Mouse (Mus musculus): ENCODE measurements around the gene Rhbdf1.

The Rhbdf1 gene

GRCm38 (mm10) chr11:32238093-32238860 is 16.2 kb upstream of the Rhbdf1 start:
- DNase-seq (ENCODE audit: low read depth, low spot score): no peak

GRCm38 (mm10) chr11:32237411-32237795 is 15.3 kb upstream of the Rhbdf1 start:
- no peak for DNase-seq (ENCODE audit: low read depth, low spot score)

GRCm38 (mm10) chr11:32236712-32237410 is 14.8 kb upstream of the Rhbdf1 start:
- DNase-seq (ENCODE audit: low read depth, low spot score): no peak

GRCm38 (mm10) chr11:32236132-32236531 is 14.0 kb upstream of the Rhbdf1 start:
- DNase-seq (ENCODE audit: low read depth, low spot score): no peak

GRCm38 (mm10) chr11:32235646-32236045 is 13.5 kb upstream of the Rhbdf1 start:
- no peak for DNase-seq (ENCODE audit: low read depth, low spot score)

- no peak for DNase-seq (ENCODE audit: low read depth, low spot score)
Measured at GRCm38 (mm10) chr11:32234816-32235485, 12.9 kb upstream of the Rhbdf1 start.

GRCm38 (mm10) chr11:32233895-32234294 is 11.8 kb upstream of the Rhbdf1 start:
- DNase-seq (ENCODE audit: low read depth, low spot score): no peak

GRCm38 (mm10) chr11:32232848-32233247 is 10.7 kb upstream of the Rhbdf1 start:
- no peak for DNase-seq (ENCODE audit: low read depth, low spot score)

- DNase-seq (ENCODE audit: low read depth, low spot score): no peak
Measured at GRCm38 (mm10) chr11:32231125-32231524, 9.0 kb upstream of the Rhbdf1 start.

- DNase-seq (ENCODE audit: low read depth, low spot score): no peak
Measured at GRCm38 (mm10) chr11:32230220-32230619, 8.1 kb upstream of the Rhbdf1 start.

GRCm38 (mm10) chr11:32228292-32228845 is 6.3 kb upstream of the Rhbdf1 start:
- DNase-seq (ENCODE audit: low read depth, low spot score): no peak

- no peak for DNase-seq (ENCODE audit: low read depth, low spot score)
Measured at GRCm38 (mm10) chr11:32227555-32227954, 5.5 kb upstream of the Rhbdf1 start.

- DNase-seq (ENCODE audit: low read depth, low spot score): no peak
Measured at GRCm38 (mm10) chr11:32227041-32227440, 4.9 kb upstream of the Rhbdf1 start.

- peak; percentile 84 for DNase-seq (ENCODE audit: low read depth, low spot score)
Measured at GRCm38 (mm10) chr11:32226124-32226871, 4.2 kb upstream of the Rhbdf1 start, which contains the start of gene Mpg. Mpg (plus strand) TSS chr11:32226505.

- no peak for DNase-seq (ENCODE audit: low read depth, low spot score)
Measured at GRCm38 (mm10) chr11:32225222-32226104, 3.4 kb upstream of the Rhbdf1 start.

- no peak for DNase-seq (ENCODE audit: low read depth, low spot score)
Measured at GRCm38 (mm10) chr11:32224468-32225139, 2.5 kb upstream of the Rhbdf1 start.

GRCm38 (mm10) chr11:32223297-32223967 is 1.3 kb upstream of the Rhbdf1 start:
- no peak for DNase-seq (ENCODE audit: low read depth, low spot score)

GRCm38 (mm10) chr11:32222570-32223194 is 582 bp upstream of the Rhbdf1 start:
- no peak for DNase-seq (ENCODE audit: low read depth, low spot score)

All from embryo, embryonic 11.5 days (tissue).